Mouse (Mus musculus) left cerebral cortex, adult 18-20 months (tissue): ENCODE measurements around the gene A730049H05Rik. TPM values are rescaled to one million over a fixed set of nuclear protein-coding genes. Genes with fewer than 3 reads are reported as not detected.

Experiments
- DNase-seq, 2 experiments: peaks; one replicate each; pipeline ENCODE4 v3.0.0; 2021 to 2022; ENCODE audit warnings: low spot score in 2 of 2, mixed read lengths in 1 of 2
- total RNA-seq, 2 experiments: library from RNA; stranded (reverse); gene quantifications; 2 replicates each; pipeline ENCODE4 v1.2.3; 2021

The A730049H05Rik gene
- total RNA-seq, 2 experiments from 2014 or later: not detected

DNA sequence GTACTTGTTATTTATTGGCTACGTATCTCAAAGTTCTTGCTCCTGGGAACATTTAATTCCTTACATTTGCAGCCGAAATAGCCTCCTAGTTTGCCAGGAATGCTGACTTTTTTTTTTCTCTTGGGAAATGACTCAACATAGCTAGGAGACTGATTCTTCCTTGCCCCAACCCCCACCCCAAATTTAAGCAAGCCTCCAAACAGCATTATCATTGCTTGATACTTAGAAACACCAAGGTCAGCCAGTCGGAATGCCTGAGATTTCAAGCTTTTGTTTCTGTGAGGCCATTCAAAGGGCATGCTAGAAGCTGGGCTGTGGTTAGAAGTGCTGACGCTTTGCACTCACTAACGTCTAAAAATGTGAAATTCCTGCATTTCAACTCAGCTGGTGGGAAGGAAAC lies 11.1 kb downstream of the A730049H05Rik start:
- no peak for DNase-seq

GRCm38 (mm10) chr6:92829148-92829547 lies 12.9 kb downstream of the A730049H05Rik start:
- no peak for DNase-seq

DNA sequence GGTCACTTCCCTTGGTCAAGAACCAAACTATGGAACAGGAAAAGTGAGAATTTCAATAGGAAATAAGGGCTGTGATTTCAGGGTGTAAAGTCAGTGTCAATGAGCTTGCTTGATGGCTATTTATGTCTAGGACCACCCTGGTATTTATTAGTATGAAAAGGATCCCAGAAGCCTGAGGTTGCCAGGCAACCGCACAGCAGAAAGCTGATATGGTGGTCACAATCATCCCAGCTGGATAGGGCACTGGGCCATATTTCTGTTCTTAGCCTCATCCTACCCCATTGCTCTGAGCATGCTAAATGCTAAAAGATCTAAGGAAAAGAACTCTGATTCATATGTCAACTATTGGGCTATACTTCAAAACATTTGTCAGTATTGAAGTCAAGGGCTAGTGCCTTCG lies 14.8 kb downstream of the A730049H05Rik start:
- no peak for DNase-seq

DNA sequence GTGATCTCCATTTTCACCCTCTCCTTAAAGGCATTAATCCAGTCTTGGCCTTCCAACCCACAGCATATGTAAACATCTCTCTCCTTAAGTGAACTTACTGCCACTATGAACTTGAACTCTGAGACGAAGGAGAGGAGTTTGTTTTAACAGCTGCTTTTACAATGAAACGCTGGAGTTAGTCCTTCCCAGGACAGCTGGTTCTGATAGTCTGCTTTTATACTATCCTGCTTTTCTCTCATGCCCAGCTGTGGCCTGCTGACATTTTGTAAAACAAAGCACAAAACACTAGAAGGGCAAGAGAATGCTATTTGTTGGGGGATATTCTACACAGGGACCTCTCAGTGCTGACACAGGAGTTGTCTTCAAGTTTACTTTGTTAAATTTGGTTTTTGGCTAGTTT lies 25.7 kb downstream of the A730049H05Rik start:
- no peak for DNase-seq

DNA sequence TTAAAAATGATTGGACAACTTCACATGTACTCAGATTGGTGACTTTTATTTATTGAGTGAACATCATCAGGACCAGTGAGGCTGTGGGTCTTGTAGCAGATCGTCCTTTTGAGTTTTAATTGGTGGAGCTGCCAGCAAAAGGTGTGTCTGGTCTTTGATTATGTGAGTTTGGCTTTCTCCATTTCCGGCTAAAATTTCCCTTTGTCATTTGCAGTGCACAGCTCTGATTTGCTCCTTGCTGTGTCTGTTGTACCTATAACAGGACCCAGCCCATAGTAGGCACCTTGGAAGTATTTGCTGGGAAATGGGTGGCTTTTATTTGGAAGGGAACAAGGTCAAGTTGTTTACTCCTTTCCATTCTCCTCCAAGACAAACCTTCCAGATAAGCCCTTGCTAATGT lies 27.2 kb downstream of the A730049H05Rik start:
- no peak for DNase-seq

- DNase-seq: no peak
These were observed 29.6 kb downstream of the A730049H05Rik start for GRCm38 (mm10) chr6:92845898-92846297.

DNA sequence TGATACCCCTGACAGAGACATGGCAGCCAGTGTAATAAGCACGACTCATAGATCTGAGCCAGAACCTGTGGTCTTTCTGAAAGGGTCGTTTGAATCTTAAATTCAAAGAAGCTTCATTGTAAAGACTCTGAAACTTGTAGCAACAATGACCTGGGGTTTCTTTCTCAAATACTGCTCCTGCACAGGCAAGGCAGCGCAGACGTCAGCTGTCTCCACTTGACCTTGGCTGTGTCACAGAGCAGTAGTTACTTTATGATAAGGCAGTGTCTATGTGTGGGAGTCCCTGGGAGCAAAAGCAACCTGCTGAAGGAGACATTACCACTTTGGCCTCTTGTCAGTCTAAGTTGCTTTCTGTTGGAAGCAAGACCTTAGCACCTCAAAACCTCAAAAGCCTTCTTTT lies 30.3 kb downstream of the A730049H05Rik start:
- DNase-seq: no peak

DNA sequence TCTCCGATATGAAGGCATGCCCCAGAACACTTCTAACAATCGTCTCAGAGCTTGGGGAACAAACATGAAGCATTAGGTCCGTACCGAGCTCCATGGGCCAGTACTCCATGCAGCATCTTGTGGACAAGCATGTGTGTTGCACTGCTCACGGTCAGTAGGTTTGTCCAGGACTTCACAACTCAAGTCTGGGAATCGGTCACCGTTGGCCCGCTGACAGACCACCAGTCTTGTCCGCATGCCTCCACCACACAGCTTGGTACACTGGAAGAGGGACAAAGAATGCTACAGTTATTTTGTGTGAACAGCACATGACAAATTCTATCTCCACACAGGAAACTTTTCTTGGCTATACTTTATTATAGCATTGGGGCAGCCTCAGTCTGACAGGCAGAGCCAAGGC lies 32.9 kb downstream of the A730049H05Rik start:
- DNase-seq: no peak

DNA sequence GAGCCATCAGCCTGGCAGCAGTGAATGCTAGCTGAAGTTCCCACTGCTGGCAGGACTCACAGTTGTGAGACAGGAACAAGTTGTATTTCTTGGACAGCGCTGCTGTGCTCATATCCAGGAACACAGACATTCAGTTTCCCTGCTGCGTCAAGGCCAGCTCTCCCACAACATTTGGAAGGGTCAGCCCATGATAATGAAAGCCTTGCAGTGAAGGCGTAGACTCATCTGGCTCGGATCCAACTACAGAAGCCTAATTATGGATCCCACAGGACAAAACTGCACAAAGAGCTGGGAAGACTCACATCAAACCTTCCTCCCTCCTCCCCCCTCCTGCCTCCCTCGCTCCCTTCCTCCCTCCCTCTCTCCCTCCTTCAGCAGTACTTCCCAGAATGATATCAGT lies 34.0 kb downstream of the A730049H05Rik start:
- DNase-seq: peak; percentile 59 to 64

DNA sequence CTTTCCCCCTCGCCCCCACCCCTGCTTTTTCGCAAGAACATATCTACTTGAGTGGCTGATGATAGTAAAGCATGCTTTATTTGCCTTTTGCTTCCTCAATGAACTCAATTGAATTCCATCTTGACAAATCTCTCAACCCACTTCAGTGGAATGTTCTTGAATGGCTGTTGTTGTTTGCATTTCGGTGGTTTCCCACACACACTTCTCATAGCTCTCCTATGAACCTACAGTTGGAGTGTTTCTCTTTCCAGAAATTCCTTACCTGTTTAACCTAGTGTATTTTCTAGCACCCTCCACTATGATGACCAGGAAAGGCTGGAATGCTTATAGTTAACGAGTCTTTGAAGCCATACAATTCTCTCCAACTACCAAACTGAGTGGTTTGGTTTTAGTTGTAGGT lies 38.6 kb downstream of the A730049H05Rik start:
- DNase-seq: no peak

GRCm38 (mm10) chr6:92857761-92858160 lies 41.5 kb downstream of the A730049H05Rik start:
- DNase-seq: no peak

DNA sequence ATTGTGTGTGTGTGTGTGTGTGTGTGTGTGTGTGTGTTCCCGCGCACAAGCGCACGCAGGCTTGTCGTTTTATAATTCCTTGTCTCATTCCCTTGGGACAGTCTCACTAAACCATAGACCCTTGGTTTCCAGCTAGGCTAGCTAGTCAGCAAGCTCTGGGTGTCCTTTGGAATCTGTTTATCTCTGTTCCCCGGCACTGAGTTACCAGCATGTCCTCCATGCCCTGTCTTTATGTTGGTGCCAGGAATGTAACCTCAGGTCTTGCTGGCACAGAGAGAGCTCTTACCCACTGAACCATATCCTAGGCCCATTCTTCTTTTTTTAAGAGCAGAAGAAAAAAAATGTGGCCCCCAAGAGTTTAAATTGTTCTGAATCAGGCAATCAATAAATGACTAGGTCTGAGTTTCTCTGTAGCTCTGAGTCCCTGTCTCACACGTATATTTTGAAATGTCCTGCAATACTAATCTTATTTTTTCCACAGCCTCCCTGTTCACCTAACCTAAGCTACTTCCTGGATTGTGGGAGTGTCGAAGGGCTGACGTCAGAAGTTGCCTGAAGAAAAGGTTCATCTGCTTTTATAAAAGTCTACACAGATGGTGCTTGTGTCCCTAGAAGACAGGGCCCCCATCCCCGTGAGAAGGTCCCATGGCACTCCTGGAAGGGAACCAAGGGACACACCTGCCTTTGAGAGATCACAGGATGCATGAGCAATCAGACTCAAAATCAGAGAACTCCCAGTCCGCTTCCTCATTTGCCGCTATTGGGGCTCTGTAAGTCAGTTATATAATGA lies 42.6 kb downstream of the A730049H05Rik start:
- DNase-seq: no peak

GRCm38 (mm10) chr6:92860285-92860912 lies 44.1 kb downstream of the A730049H05Rik start:
- no peak for DNase-seq

- no peak for DNase-seq
These were observed 46.3 kb downstream of the A730049H05Rik start for GRCm38 (mm10) chr6:92862599-92862998.

- peak in 1 of 2 experiments; percentile 33 for DNase-seq
These were observed 52.9 kb downstream of the A730049H05Rik start, which contains the start of gene Gm15737 for GRCm38 (mm10) chr6:92869089-92869581. Gm15737 (plus strand) TSS chr6:92869357.

DNA sequence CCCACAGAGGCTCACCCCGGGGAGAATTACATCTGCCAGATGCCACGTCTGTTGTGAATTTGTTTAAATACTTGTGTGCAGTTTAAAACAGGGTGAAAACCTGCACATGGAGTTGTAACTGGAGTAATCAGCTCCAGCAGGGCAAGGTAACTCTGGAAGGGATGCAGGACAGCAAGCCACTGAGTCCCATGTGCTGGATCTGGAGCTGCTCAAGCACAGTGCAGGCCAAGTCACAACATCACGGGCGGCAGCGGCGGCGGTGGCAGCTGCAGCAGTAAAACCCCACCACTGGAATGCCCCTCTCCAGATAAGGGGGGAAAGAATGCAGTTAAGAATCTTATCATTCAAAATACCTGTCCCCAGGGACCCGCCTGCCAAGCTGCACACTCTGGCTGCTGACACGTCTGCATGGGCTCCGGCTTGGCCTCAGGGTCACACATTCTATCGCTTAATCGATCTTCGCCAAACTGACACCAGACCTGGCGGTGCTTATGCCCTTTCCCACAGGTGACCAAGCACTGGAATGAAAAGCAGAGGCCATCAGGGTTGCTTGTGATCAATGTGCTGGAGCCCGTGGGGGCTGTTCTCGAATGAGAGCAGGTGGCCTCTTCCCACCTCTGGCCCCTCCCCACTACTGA lies 53.4 kb downstream of the A730049H05Rik start:
- DNase-seq: peak in 1 of 2 experiments; percentile 16

DNA sequence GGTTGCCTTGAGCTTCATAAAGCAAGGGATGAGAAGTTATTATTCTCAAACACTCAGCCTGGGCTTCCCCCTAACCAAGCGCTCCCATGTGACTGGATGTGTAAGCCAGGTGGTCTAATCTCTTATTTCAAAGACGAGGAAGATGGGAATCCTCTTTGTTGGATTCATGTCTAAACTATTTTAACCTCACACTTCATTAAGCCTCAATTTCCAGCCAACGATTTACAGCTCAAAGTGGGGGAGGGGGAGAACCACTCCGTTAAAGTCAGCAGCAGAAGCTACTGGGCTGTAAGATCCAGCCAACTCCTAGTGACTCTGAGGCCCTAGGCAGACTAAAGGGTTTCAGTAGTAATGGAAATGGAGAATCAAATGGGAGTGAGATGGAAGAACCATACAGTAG lies 55.5 kb downstream of the A730049H05Rik start:
- no peak for DNase-seq

- no peak for DNase-seq
These were observed 56.5 kb downstream of the A730049H05Rik start for GRCm38 (mm10) chr6:92872766-92873165.

DNA sequence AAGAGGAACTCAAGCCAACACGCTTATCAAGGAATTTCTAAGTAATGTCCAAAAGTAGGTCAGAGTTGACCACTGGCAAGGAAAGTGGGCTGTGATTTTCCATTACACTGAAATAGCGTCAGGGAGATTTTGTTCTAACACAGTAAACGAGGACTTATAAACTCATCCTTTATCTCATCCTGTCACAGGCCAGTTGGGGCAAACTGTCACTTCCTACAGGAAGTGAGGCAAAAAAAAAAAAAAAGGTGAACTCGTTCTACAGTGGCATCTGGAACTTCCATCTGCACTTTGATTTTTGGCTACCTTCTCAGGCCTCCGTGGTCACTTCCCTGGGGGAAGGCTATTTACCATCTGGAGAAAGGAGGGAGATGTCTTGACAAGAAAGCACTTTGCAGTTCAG lies 58.6 kb downstream of the A730049H05Rik start:
- DNase-seq: no peak

GRCm38 (mm10) chr6:92875340-92875739 lies 59.1 kb downstream of the A730049H05Rik start:
- no peak for DNase-seq

DNA sequence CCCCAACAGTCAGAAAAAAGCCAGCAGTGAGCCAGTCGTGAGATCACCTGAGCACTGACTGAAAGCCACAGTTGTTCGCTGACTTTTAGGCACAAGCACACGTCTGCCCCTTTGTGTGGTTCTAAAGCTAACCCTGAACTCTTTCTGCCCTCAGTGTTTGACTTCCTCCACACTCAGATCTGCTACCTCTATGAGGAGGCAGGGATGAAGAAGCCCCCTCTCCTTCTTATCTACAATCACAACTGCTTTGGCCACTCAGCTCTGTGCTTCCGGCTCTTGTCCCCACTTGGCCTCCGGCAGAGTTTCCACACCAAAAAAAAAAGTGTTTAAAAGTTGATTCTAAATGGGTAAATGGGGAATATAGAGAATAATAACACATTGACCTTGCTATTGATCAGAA lies 59.8 kb downstream of the A730049H05Rik start:
- DNase-seq: no peak

DNA sequence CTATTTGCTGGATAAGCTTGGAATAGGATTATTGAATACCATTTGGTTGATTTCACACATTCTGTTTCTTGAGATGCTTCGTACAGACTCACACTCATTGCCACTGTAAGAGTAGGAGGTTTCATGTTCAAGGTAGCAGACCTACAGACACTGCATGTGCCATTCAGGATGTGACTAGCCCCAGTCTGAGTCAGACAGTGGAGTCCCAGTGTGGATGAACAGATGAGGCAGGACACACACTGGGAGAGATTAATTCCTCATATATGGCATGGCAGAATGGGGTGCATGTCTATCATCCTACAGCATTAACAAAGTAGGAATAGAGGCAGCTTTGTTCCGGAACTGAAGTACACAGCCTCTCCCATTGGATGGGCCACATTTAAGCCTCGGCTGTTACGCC lies 61.0 kb downstream of the A730049H05Rik start:
- no peak for DNase-seq
